Mouse (Mus musculus) cerebellum, postnatal 25 days (tissue): ENCODE measurements around the gene Rhobtb1.
A peak's percentile ranks its signal among the peaks of the same experiment; 100 is the strongest.

Experiments
- DNase-seq, 2 experiments: peaks; one replicate each; pipeline ENCODE4 v3.0.0; 2021; ENCODE audit warnings: mixed read lengths in 2 of 2

Rhobtb1 gene

GRCm38 (mm10) chr10:69211976-69212375, 60.7 kb downstream of the Rhobtb1 start:
- peak; percentile 22 to 23 for DNase-seq

- peak; percentile 77 to 84 for DNase-seq
Measured at GRCm38 (mm10) chr10:69212542-69213440, 61.6 kb downstream of the Rhobtb1 start, which contains the start of gene A930033H14Rik. TSS of gene A930033H14Rik (minus strand) at chr10:69213098.

- DNase-seq, result peak in 1 of 2 experiments; percentile 41
Measured at GRCm38 (mm10) chr10:69213451-69213877, 62.2 kb downstream of the Rhobtb1 start.

GRCm38 (mm10) chr10:69213986-69214385, 62.8 kb downstream of the Rhobtb1 start:
- no peak for DNase-seq

- DNase-seq, result no peak
Measured at GRCm38 (mm10) chr10:69217127-69217690, 66.0 kb downstream of the Rhobtb1 start.

GRCm38 (mm10) chr10:69218458-69219288, 67.4 kb downstream of the Rhobtb1 start:
- no peak for DNase-seq

GRCm38 (mm10) chr10:69219289-69219626, 68.0 kb downstream of the Rhobtb1 start:
- no peak for DNase-seq

- DNase-seq, result no peak
Measured at GRCm38 (mm10) chr10:69220296-69220695, 69.1 kb downstream of the Rhobtb1 start.

- no peak for DNase-seq
Measured at GRCm38 (mm10) chr10:69221148-69221547, 69.9 kb downstream of the Rhobtb1 start.

GRCm38 (mm10) chr10:69221955-69222354, 70.7 kb downstream of the Rhobtb1 start:
- DNase-seq, result no peak

- DNase-seq, result no peak
Measured at GRCm38 (mm10) chr10:69223232-69223631, 72.0 kb downstream of the Rhobtb1 start.

- DNase-seq, result no peak
Measured at GRCm38 (mm10) chr10:69224276-69224675, 73.0 kb downstream of the Rhobtb1 start.

GRCm38 (mm10) chr10:69225471-69225870, 74.2 kb downstream of the Rhobtb1 start:
- no peak for DNase-seq

GRCm38 (mm10) chr10:69225951-69226350, 74.7 kb downstream of the Rhobtb1 start:
- DNase-seq, result no peak

GRCm38 (mm10) chr10:69237185-69237584, 86.0 kb downstream of the Rhobtb1 start:
- no peak for DNase-seq

GRCm38 (mm10) chr10:69237781-69238180, 86.5 kb downstream of the Rhobtb1 start:
- peak; percentile 27 to 40 for DNase-seq

GRCm38 (mm10) chr10:69238311-69238710, 87.1 kb downstream of the Rhobtb1 start:
- peak; percentile 44 to 56 for DNase-seq

GRCm38 (mm10) chr10:69240530-69240929, 89.3 kb downstream of the Rhobtb1 start:
- DNase-seq, result no peak

- no peak for DNase-seq
Measured at GRCm38 (mm10) chr10:69245151-69245550, 93.9 kb downstream of the Rhobtb1 start.

- peak; percentile 55 to 68 for DNase-seq
Measured at GRCm38 (mm10) chr10:69245906-69246668, 94.9 kb downstream of the Rhobtb1 start.

GRCm38 (mm10) chr10:69246762-69247161, 95.5 kb downstream of the Rhobtb1 start:
- DNase-seq, result no peak

GRCm38 (mm10) chr10:69247311-69248033, 96.2 kb downstream of the Rhobtb1 start:
- DNase-seq, result no peak
